ENCODE assay signal across 25 mouse cellular contexts in genomic region chr4:98785851-98786250, GRCm38 (mm10). TPM values are rescaled to one million over a fixed set of nuclear protein-coding genes. Genes with fewer than 3 reads are reported as not detected.
"Had no signal": no experiment of that assay in that cellular context is flagged by ENCODE, and none has a peak within 500 bp of the region (broad histone marks: within the 10 kb centered on the region; RNA-seq: fewer than 3 reads in every experiment).

No protein-coding gene starts in this region.

- ATAC-seq: liver, postnatal 0 days; lung, postnatal 0 days; midbrain, embryonic 13.5 days; midbrain, embryonic 15.5 days had no signal

- H3K9ac ChIP-seq: liver, embryonic 15.5 days; liver, postnatal 0 days; midbrain, embryonic 13.5 days; midbrain, embryonic 15.5 days; neural tube, embryonic 12.5 days; stomach, embryonic 15.5 days had no signal

- H3K4me1 ChIP-seq: megakaryocyte, embryonic 14.5 days had no signal

- DNase-seq: liver, postnatal 0 days; lung, adult 2 months; lung, postnatal 14 days; right cerebral cortex, postnatal 14 days; thymus, adult 2 months; thymus, postnatal 25 days; thymus, postnatal 4 days had no signal

- H3K27me3 ChIP-seq: liver, embryonic 15.5 days; midbrain, embryonic 13.5 days; midbrain, embryonic 15.5 days; neural tube, embryonic 12.5 days; stomach, embryonic 15.5 days had no signal

- H3K36me3 ChIP-seq: liver, embryonic 15.5 days; midbrain, embryonic 13.5 days; midbrain, embryonic 15.5 days; neural tube, embryonic 12.5 days; stomach, embryonic 15.5 days had no signal

- H3K27ac ChIP-seq: liver, embryonic 15.5 days; macrophage; midbrain, embryonic 13.5 days; midbrain, embryonic 15.5 days; neural tube, embryonic 12.5 days; stomach, embryonic 15.5 days; stomach, postnatal 0 days had no signal

- H3K9me3 ChIP-seq: liver, embryonic 15.5 days; midbrain, embryonic 13.5 days; midbrain, embryonic 15.5 days; neural tube, embryonic 12.5 days; stomach, embryonic 15.5 days had no signal

- H3K4me2 ChIP-seq: liver, embryonic 15.5 days; midbrain, embryonic 11.5 days; midbrain, embryonic 13.5 days; midbrain, embryonic 15.5 days; neural tube, embryonic 12.5 days; stomach, embryonic 15.5 days had no signal

- H3K4me3 ChIP-seq: liver, embryonic 15.5 days; megakaryocyte, embryonic 14.5 days; midbrain, embryonic 13.5 days; midbrain, embryonic 15.5 days; neural tube, embryonic 12.5 days; stomach, embryonic 15.5 days had no signal

RNA-seq across cellular contexts. Expression of gene Kank4, which starts 31.5 kb away (rescaled TPM):
- total RNA-seq: monocyte, adult 5-6 weeks; neutrophil, adult 5-6 weeks had no signal
- polyA plus RNA-seq: macrophage had no signal

RNA-seq across cellular contexts. Expression of gene I0C0044D17Rik, which starts 37.8 kb away (rescaled TPM):
- total RNA-seq: megakaryocyte progenitor cell, adult 5-6 weeks; midbrain, postnatal 0 days; monocyte, adult 5-6 weeks; neutrophil, adult 5-6 weeks had no signal
- polyA plus RNA-seq: liver, embryonic 15.5 days; liver, postnatal 0 days; lung, adult 2 months; lung, postnatal 0 days; macrophage; midbrain, embryonic 11.5 days; midbrain, embryonic 13.5 days; midbrain, embryonic 15.5 days; midbrain, postnatal 0 days; neural tube, embryonic 12.5 days; neural tube, embryonic 14.5 days; spleen, adult 2 months; stomach, embryonic 15.5 days; stomach, postnatal 0 days; testis, adult 2 months; thymus, adult 2 months; urinary bladder, adult 2 months had no signal

RNA-seq across cellular contexts. Expression of gene L1td1, which starts 59.3 kb away (rescaled TPM):
- total RNA-seq: megakaryocyte progenitor cell, adult 5-6 weeks; midbrain, postnatal 0 days; monocyte, adult 5-6 weeks; neutrophil, adult 5-6 weeks had no signal
- polyA plus RNA-seq: liver, embryonic 15.5 days; liver, postnatal 0 days; lung, postnatal 0 days; macrophage; midbrain, embryonic 11.5 days; midbrain, embryonic 13.5 days; midbrain, embryonic 15.5 days; midbrain, postnatal 0 days; neural tube, embryonic 12.5 days; neural tube, embryonic 14.5 days; spleen, adult 2 months; stomach, postnatal 0 days; thymus, adult 2 months; urinary bladder, adult 2 months had no signal
